Mouse (Mus musculus): Measurements from ENCODE around the gene Vwa3a. TPM values are rescaled to one million over a fixed set of nuclear protein-coding genes. Genes with fewer than 3 reads are reported as not detected.

The Vwa3a gene
- polyA plus RNA-seq, 1 experiment from 2014 or later: 0.28 TPM

DNA sequence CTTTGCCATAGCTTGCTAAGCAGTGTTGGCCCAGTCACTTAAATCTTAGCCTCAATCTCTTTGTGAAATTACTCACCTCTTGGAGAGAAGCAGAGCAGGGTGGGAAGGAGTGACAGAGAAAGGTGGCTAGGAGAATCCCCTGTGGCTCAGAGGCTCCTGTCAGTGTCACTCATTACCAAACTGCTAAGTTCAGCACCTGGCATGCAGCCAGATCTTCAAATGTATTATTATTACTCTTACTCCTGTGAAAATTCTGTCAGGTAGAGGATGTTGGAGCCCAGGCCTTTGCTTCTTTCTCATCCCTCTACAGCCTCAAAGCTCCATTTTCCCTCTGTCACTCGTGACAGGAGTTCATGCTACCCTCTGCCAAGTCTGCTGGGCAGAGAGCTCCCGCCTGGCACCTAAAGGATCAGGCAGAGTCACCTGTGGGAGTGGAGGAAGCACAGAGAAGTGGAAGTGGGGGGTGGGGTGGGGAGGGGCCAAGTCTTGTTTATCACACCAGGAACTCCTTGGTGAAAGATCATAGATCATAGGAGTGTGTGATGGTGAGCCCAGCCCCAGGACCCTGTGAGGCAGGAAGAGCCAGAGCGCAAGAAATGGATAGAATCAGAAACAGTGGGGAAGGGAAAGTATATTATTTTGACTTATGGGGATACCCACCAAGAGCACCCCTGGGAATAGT is 109.9 kb downstream of the Vwa3a start:
- Histone ChIP-seq H3K4me1 (ENCODE audit: control insufficient read depth, insufficient read depth, low read length) (peaks cover 11% of the 10 kb centered on the region; the same call in 1 of the 2 replicates), H3K9me3 (ENCODE audit: control insufficient read depth, low read length) (no peaks in the 10 kb centered on the region), H3K4me3 (ENCODE audit: low read length) (no peak overlapping the region), H3K9ac (ENCODE audit: low read depth, low read length) (no peak overlapping the region), H3K4me2 (replicated peaks; ENCODE audit: low read depth, low read length) (no peak overlapping the region), H3K27me3 (ENCODE audit: control insufficient read depth, insufficient read depth, low read length) (no peaks in the 10 kb centered on the region), H3K36me3 (ENCODE audit: control insufficient read depth, insufficient read depth, low read length) (no peaks in the 10 kb centered on the region), H3K27ac (ENCODE audit: low read depth, low read length) (no peak overlapping the region)
- 84% methylated on average over 3 of the region's 3 CpGs for WGBS
- no peak for ATAC-seq (ENCODE audit: low FRiP score, low TSS enrichment)

DNA sequence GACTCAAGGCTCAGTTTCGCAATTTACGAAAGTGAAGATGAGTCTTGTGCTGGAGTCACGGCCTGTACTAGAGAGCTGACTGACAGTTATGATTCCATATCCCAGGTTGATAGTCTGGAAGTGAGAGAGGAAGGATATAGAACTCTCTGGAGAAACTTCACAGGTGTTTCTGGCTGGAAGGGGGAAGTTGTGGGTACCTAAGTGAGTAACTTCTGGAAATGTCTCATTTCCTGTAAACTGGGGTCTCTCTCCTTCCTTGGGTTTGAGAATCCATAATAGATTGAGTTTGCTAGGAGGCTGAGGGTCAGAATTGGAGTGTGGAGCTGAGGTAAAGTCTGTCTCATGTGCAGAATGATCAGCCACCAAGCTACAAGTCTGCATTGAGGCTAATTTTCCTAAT is 111.0 kb downstream of the Vwa3a start:
- no peaks in the 10 kb centered on the region for H3K36me3 ChIP-seq (ENCODE audit: control insufficient read depth, insufficient read depth, low read length)
- H3K4me1 ChIP-seq (ENCODE audit: control insufficient read depth, insufficient read depth, low read length): peaks cover 4% of the 10 kb centered on the region; the same call in 1 of the 2 replicates
- no peak overlapping the region for H3K27ac ChIP-seq (ENCODE audit: low read depth, low read length)
- no peak overlapping the region for H3K4me2 ChIP-seq (replicated peaks; ENCODE audit: low read depth, low read length)
- no peak overlapping the region for H3K4me3 ChIP-seq (ENCODE audit: low read length)
- H3K9me3 ChIP-seq (ENCODE audit: control insufficient read depth, low read length): no peaks in the 10 kb centered on the region
- H3K27me3 ChIP-seq (ENCODE audit: control insufficient read depth, insufficient read depth, low read length): no peaks in the 10 kb centered on the region
- no peak overlapping the region for H3K9ac ChIP-seq (ENCODE audit: low read depth, low read length)
- WGBS: 89% methylated on average over 3 of the region's 3 CpGs
- ATAC-seq (ENCODE audit: low FRiP score, low TSS enrichment): no peak

Other genes starting within 250 kb of the Vwa3a start
- 210 and 232 TPM in 2 replicates for gene Uqcrc2, start 104.1 kb upstream of the Vwa3a start, polyA plus RNA-seq (2014; fragmentation: Nextera tagmentation; extraction: Ambion mirVana)
- 0.16 and 0.46 TPM in 2 replicates for gene Pdzd9, start 69.0 kb upstream of the Vwa3a start, polyA plus RNA-seq (2014; fragmentation: Nextera tagmentation; extraction: Ambion mirVana)
- gene Mosmo, start 61.7 kb upstream of the Vwa3a start, polyA plus RNA-seq (2014; fragmentation: Nextera tagmentation; extraction: Ambion mirVana): 14.6 and 23.9 TPM in 2 replicates
- gene Gm5737, start 73.0 kb downstream of the Vwa3a start, polyA plus RNA-seq (2014; fragmentation: Nextera tagmentation; extraction: Ambion mirVana): not detected in 2 replicates
- 7.3 and 8.6 TPM in 2 replicates for gene Eef2k, start 103.5 kb downstream of the Vwa3a start, polyA plus RNA-seq (2014; fragmentation: Nextera tagmentation; extraction: Ambion mirVana)
- gene Polr3e, start 178.4 kb downstream of the Vwa3a start, polyA plus RNA-seq (2014; fragmentation: Nextera tagmentation; extraction: Ambion mirVana): 25.6 and 31.2 TPM in 2 replicates
- gene Cdr2, start 243.0 kb downstream of the Vwa3a start, polyA plus RNA-seq (2014; fragmentation: Nextera tagmentation; extraction: Ambion mirVana): 10.1 and 13.1 TPM in 2 replicates
- gene Mfsd13b, start 243.2 kb downstream of the Vwa3a start, polyA plus RNA-seq (2014; fragmentation: Nextera tagmentation; extraction: Ambion mirVana): not detected in 2 replicates